Mouse (Mus musculus): ENCODE measurements around the gene Sun3. TPM values are rescaled to one million over a fixed set of nuclear protein-coding genes. Genes with fewer than 3 reads are reported as not detected.

Gene Sun3
- not detected in 2 replicates for polyA plus RNA-seq (2012; rRNA removed; ENCODE audit: low replicate concordance)

GRCm38 (mm10) chr11:9048703-9049060 lies at the start of gene Sun3:
Gene Sun3, minus strand, starts transcription at chr11:9048991.

GRCm38 (mm10) chr11:9048011-9048702 lies 634 bp downstream of the Sun3 start, which contains the start of gene Gm11992:
Gene Gm11992, plus strand, starts transcription at chr11:9048594.

GRCm38 (mm10) chr11:9010853-9011339 lies 37.9 kb downstream of the Sun3 start, which contains the start of gene Hus1:
Gene Hus1, minus strand, starts transcription at chr11:9011191.

GRCm38 (mm10) chr11:8973166-8973565 lies 75.6 kb downstream of the Sun3 start, which contains the start of gene Pkd1l1:
Gene Pkd1l1, minus strand, starts transcription at chr11:8973266.

Other genes starting within 250 kb of the Sun3 start
- gene Pkd1l1, start 75.7 kb downstream of the Sun3 start, polyA plus RNA-seq (2012; rRNA removed; ENCODE audit: low replicate concordance) = 0.18 and 0.27 TPM in 2 replicates
- gene Hus1, start 37.8 kb downstream of the Sun3 start, polyA plus RNA-seq (2012; rRNA removed; ENCODE audit: low replicate concordance) = 4.7 and 9.2 TPM in 2 replicates
- gene Gm11992, start 397 bp downstream of the Sun3 start, polyA plus RNA-seq (2012; rRNA removed; ENCODE audit: low replicate concordance) = 0.78 and 1.0 TPM in 2 replicates
- 8.1 and 16.0 TPM in 2 replicates for gene Upp1, start 69.1 kb upstream of the Sun3 start, polyA plus RNA-seq (2012; rRNA removed; ENCODE audit: low replicate concordance)
- 0.01 TPM in 1 of 2 replicates, not detected in the other for gene Abca13, start 143.0 kb upstream of the Sun3 start, polyA plus RNA-seq (2012; rRNA removed; ENCODE audit: low replicate concordance)